Mouse (Mus musculus) bone marrow macrophage, adult 2 months (primary cell): ENCODE results near the gene Lrrtm1. TPM values are rescaled to one million over a fixed set of nuclear protein-coding genes. Genes with fewer than 3 reads are reported as not detected.

Experiments
- H3K27ac ChIP-seq: 2 replicates; pipeline ENCODE4 v1.5.1; 2012; ENCODE audit warnings: low read depth, low read length; ENCODE audit not compliant: insufficient read depth
- H3K4me1 ChIP-seq: 2 replicates; pipeline ENCODE4 v1.6.1; 2012; ENCODE audit warnings: low read length; ENCODE audit not compliant: control insufficient read depth, insufficient read depth
- H3K4me3 ChIP-seq: 2 replicates; pipeline ENCODE4 v1.5.1; 2012; ENCODE audit warnings: mild to moderate bottlenecking, low read length, moderate library complexity; ENCODE audit not compliant: insufficient read depth
- CTCF ChIP-seq: IDR thresholded peaks from 2 replicates; pipeline ENCODE4 v1.5.1; 2012; ENCODE audit warnings: low read depth, mild to moderate bottlenecking, low read length, moderate library complexity
- POLR2A ChIP-seq: IDR thresholded peaks from 2 replicates; pipeline ENCODE4 v1.6.1; 2012; ENCODE audit warnings: mild to moderate bottlenecking, low read depth, low read length, borderline replicate concordance
- polyA plus RNA-seq: library from polyadenylated mRNA; stranded (reverse); fragments of >200 nt; gene quantifications from 2 replicates; pipeline ENCODE4 v1.2.4, GENCODE M21; 2012; ENCODE audit not compliant: missing spikeins, insufficient read depth, insufficient read length

Lrrtm1 gene
- polyA plus RNA-seq, 1 experiment: not detected

DNA sequence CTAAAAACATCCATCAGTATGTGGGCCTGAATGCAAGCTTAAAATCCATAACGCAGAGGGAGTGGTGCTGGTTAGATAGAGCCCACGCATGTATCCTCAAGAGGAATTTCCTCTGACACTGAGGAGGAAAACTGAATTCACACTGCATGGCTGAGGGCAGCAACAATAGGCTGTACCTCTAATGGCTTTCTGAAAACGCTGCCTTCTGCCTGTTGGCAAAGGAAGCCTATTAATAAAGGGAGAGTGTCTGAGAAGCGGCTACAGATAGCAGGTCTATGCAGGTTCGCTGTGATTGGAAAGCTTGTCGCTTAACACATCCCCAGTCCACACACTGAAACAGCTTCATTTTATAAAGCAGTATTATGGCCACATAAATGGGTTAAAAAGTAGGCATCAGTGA, 48.9 kb downstream of the Lrrtm1 start:
- Histone ChIP-seq H3K4me1 (no peaks in the 10 kb centered on the region), H3K27ac (no peak overlapping the region), H3K4me3 (no peak overlapping the region)
- TF ChIP-seq CTCF (no peak), POLR2A (no peak)

DNA sequence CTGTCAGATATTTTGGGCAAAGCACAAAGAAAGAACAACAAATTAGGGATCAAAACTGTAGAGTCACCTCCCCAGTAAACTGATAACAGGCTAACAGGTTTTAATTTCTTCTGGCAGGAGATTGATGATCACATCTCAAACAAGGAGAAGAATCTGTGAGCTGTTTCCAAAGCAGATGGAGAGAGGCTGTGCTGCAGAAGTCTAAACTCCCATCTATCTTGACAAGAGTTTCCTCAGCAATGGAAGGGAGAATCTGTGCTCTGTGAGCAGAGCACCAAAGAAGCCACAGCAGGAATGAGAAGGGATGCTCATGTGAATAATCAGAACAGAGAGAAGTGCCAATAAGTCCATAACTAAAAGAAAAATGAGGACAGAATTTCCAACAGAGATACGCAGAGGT, 58.8 kb downstream of the Lrrtm1 start:
- TF ChIP-seq POLR2A: no peak
- H3K27ac ChIP-seq: no peak overlapping the region
- no peak overlapping the region for H3K4me3 ChIP-seq

DNA sequence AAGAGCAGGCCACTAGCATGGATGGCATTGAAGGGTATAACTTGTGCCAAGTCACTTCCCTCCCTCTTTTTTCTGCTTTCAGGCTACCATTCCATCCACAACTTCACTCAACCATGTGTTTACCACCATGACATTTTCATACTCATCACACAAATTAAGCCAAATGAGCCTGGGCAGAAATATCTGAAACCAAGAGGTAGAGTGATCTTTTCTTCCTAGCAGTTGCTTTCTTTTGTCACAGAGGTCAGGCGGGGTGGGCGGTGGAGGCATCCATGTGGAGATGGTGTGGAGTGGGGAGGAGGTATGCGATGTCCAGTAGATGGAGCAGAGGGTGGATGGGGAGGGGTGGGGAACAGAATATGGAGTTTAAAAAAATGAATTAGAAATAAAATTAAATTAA, 64.3 kb downstream of the Lrrtm1 start:
- Histone ChIP-seq H3K4me3 (no peak overlapping the region), H3K4me1 (no peaks in the 10 kb centered on the region), H3K27ac (no peak overlapping the region)
- TF ChIP-seq POLR2A (no peak), CTCF (no peak)

More for the DNA sequence above, 58.8 kb downstream of the Lrrtm1 start:
- no peaks in the 10 kb centered on the region for H3K4me1 ChIP-seq
